Mouse (Mus musculus): Measurements from ENCODE around the gene Slc12a3. TPM values are rescaled to one million over a fixed set of nuclear protein-coding genes. Genes with fewer than 3 reads are reported as not detected.

Slc12a3 gene
- polyA plus RNA-seq, 1 experiment from 2014 or later, result 0.10 TPM

DNA sequence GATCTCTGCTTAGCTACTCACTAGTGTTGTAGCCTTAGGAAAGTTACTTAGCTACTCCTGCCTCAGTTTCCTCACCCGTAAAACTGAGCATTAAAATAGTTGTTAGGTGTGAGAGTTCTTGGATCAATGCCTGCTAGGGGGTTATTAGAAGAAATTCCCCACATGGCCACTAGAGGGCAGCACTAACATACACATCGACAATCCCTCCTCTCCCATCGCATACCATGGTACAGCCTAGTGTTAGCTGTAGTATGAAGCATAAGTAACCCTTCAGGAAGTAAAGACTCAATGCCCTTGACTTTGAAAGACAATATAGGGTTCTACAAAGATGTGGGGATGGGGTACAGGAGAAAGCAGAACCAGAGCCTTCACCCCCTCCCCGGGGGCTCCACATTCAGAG lies 1.7 kb downstream of the Slc12a3 start:
- Histone ChIP-seq H3K9ac (no peak overlapping the region), H3K9me3 (replicated peaks) (no peaks in the 10 kb centered on the region), H3K4me2 (no peak overlapping the region), H3K27me3 (replicated peaks) (peaks cover 19% of the 10 kb centered on the region), H3K27ac (ENCODE audit: poor library complexity, severe bottlenecking) (no peak overlapping the region), H3K4me1 (replicated peaks) (0 out of 2 replicates have a peak, but pooled peaks cover 5% of the 10 kb centered on the region), H3K4me3 (no peak overlapping the region), H3K36me3 (no peaks in the 10 kb centered on the region)
- no peak for ATAC-seq (ENCODE audit: insufficient number of reproducible peaks, low FRiP score)
- WGBS, result 28% methylated on average over 4 of the region's 4 CpGs

DNA sequence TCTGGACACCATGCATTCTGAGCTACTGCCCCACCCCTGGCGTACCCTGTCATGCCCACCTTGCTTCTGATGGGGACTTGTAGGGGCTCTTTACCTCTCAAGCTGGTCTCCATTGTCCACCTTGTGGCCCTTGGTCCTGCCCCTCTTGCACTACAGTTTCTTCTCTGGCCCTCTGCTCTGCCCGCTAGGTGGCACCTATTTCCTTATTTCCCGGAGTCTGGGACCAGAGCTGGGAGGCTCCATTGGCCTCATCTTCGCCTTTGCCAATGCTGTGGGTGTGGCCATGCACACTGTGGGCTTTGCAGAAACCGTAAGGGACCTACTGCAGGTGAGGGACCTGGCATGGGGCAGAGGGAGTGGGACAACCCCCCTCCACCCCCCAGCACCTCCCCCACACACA lies 4.3 kb downstream of the Slc12a3 start:
- Histone ChIP-seq H3K4me1 (replicated peaks) (no peaks in the 10 kb centered on the region), H3K4me3 (no peak overlapping the region), H3K36me3 (no peaks in the 10 kb centered on the region), H3K4me2 (no peak overlapping the region), H3K9ac (no peak overlapping the region), H3K27ac (ENCODE audit: poor library complexity, severe bottlenecking) (no peak overlapping the region), H3K9me3 (replicated peaks) (no peaks in the 10 kb centered on the region), H3K27me3 (replicated peaks) (peaks cover 19% of the 10 kb centered on the region)
- 50% methylated on average over 5 of the region's 5 CpGs for WGBS
- ATAC-seq (ENCODE audit: insufficient number of reproducible peaks, low FRiP score), result no peak

DNA sequence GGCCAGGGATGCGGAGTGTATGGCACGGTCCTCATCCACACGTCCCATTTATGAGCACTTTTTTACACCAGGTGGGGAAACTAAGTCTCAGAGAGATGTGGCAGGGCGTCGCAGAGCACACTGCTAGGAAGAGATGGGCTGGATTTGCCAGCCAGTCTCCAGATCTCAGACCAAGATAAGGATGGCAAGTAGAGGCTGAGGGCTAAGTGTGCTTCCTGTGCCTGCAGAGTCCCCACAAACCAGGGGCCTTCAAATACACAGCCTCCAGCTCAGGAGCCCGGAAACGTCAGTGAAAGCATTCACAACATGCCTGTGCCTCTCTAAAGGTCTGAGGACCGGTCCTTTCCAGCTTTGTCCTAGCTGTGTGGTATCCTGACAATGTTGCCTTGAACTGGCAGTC lies 8.6 kb downstream of the Slc12a3 start:
- H3K4me1 ChIP-seq (replicated peaks), result no peaks in the 10 kb centered on the region
- H3K4me3 ChIP-seq, result no peak overlapping the region
- no peak overlapping the region for H3K27ac ChIP-seq (ENCODE audit: poor library complexity, severe bottlenecking)
- no peak overlapping the region for H3K4me2 ChIP-seq
- no peak for ATAC-seq (ENCODE audit: insufficient number of reproducible peaks, low FRiP score)
- H3K27me3 ChIP-seq (replicated peaks), result peaks cover 4% of the 10 kb centered on the region; the same call in 1 of the 2 replicates
- no peak overlapping the region for H3K9ac ChIP-seq
- WGBS, result 65% methylated on average over 8 of the region's 8 CpGs
- H3K9me3 ChIP-seq (replicated peaks), result no peaks in the 10 kb centered on the region
- H3K36me3 ChIP-seq, result no peaks in the 10 kb centered on the region

DNA sequence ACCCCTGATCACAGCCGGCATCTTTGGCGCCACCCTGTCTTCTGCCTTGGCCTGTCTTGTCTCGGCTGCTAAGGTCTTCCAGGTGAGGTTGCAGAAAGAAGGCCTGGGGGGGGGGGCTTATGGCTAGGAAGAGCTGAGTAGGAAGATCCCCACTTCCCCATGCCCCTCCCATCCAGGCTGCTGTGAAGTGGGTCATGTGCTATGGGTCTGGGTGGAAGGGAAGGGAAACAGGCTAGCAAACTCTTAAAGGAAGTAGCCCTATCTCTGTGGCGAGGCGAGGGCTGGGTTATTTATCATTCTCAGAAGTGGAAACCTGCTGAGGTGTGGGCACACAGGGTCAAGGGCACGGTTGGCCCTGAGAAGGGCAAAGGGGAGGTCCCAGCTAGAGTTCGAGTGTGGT lies 11.8 kb downstream of the Slc12a3 start:
- no peak for ATAC-seq (ENCODE audit: insufficient number of reproducible peaks, low FRiP score)
- Histone ChIP-seq H3K9me3 (replicated peaks) (no peaks in the 10 kb centered on the region), H3K36me3 (no peaks in the 10 kb centered on the region), H3K27me3 (replicated peaks) (peaks cover 10% of the 10 kb centered on the region; the same call in 1 of the 2 replicates), H3K4me3 (no peak overlapping the region), H3K4me1 (replicated peaks) (0 out of 2 replicates have a peak, but pooled peaks cover 4% of the 10 kb centered on the region), H3K9ac (no peak overlapping the region), H3K27ac (ENCODE audit: poor library complexity, severe bottlenecking) (no peak overlapping the region), H3K4me2 (no peak overlapping the region)
- WGBS, result 59% methylated on average over 7 of the region's 7 CpGs

DNA sequence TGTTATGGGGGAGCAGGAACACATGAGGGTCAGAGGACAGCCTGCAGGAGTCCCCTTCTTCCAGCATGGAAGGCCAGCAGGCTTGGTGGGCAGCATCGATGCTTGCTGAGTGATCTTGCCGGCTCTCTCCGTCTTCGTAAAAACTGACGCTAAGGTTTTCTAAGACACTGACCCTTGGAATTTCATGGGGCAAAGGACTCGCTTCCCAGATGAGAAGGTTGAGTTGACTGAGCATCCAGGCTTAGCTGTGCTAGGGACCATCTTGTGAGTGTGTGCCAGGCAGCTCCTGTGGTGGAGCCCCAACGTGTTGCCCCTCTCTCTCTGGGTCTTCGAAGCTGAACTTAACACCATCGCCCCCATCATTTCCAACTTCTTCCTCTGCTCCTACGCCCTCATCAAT lies 13.7 kb downstream of the Slc12a3 start:
- no peaks in the 10 kb centered on the region for H3K9me3 ChIP-seq (replicated peaks)
- H3K36me3 ChIP-seq, result no peaks in the 10 kb centered on the region
- 0 out of 2 replicates have a peak, but pooled peaks cover 4% of the 10 kb centered on the region for H3K4me1 ChIP-seq (replicated peaks)
- 86% methylated on average over 10 of the region's 10 CpGs for WGBS
- no peak overlapping the region for H3K4me2 ChIP-seq
- H3K4me3 ChIP-seq, result no peak overlapping the region
- no peak for ATAC-seq (ENCODE audit: insufficient number of reproducible peaks, low FRiP score)
- H3K27me3 ChIP-seq (replicated peaks), result peaks cover 10% of the 10 kb centered on the region; the same call in 1 of the 2 replicates
- H3K9ac ChIP-seq, result no peak overlapping the region
- H3K27ac ChIP-seq (ENCODE audit: poor library complexity, severe bottlenecking), result no peak overlapping the region

DNA sequence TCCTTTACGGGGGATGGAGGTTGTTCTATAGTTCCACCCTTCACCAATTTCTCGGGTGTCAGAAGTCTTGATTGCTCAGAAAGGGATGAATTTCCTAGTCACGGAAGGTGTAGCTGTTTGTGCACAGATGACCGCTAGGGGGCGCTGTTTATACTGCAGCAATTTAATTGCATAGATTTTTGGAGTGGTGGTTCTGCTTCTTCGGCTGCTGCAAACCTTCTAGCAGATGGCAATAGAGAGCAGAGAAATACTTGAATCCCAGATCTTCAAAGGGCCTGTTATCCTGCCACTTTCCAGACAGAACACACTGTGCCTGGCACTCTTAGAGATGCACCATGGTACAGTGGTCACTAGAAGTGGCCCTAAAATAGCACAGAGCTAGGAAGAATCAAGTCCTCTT lies 14.3 kb downstream of the Slc12a3 start:
- no peak overlapping the region for H3K9ac ChIP-seq
- H3K4me3 ChIP-seq, result no peak overlapping the region
- no peaks in the 10 kb centered on the region for H3K9me3 ChIP-seq (replicated peaks)
- ATAC-seq (ENCODE audit: insufficient number of reproducible peaks, low FRiP score), result no peak
- WGBS, result 8% methylated on average over 6 of the region's 6 CpGs
- H3K27ac ChIP-seq (ENCODE audit: poor library complexity, severe bottlenecking), result no peak overlapping the region
- H3K27me3 ChIP-seq (replicated peaks), result 0 out of 2 replicates have a peak, but pooled peaks cover 10% of the 10 kb centered on the region
- H3K4me1 ChIP-seq (replicated peaks), result 0 out of 2 replicates have a peak, but pooled peaks cover 4% of the 10 kb centered on the region
- no peaks in the 10 kb centered on the region for H3K36me3 ChIP-seq
- no peak overlapping the region for H3K4me2 ChIP-seq

DNA sequence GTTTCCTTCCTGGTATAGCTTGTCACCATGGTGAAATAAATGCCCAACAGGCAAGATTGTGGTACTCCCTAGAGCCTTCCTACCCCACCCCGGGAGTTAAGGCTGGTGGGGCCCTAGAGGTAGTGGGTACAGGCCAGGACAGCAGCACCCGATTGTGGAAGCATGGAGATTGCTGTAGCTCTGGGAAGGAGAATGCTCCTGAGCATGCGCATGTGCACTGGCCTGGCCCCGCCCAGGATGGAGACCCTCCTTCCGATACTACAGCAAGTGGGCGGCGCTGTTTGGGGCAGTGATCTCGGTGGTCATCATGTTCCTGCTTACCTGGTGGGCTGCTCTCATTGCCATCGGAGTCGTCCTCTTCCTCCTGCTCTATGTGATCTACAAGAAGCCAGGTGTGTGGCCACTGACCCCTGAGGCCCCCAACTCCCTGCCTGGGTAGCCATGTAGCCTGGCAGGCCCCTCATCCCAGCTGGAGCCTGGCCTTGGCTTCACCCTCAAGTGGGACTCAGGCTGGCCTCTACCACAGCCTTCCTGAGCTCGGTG lies 14.8 kb downstream of the Slc12a3 start:
- 0 out of 2 replicates have a peak, but pooled peaks cover 10% of the 10 kb centered on the region for H3K27me3 ChIP-seq (replicated peaks)
- no peaks in the 10 kb centered on the region for H3K9me3 ChIP-seq (replicated peaks)
- H3K4me1 ChIP-seq (replicated peaks), result 0 out of 2 replicates have a peak, but pooled peaks cover 4% of the 10 kb centered on the region
- WGBS, result 79% methylated on average over 11 of the region's 11 CpGs
- no peak overlapping the region for H3K9ac ChIP-seq
- H3K4me3 ChIP-seq, result no peak overlapping the region
- no peak overlapping the region for H3K4me2 ChIP-seq
- H3K27ac ChIP-seq (ENCODE audit: poor library complexity, severe bottlenecking), result no peak overlapping the region
- H3K36me3 ChIP-seq, result no peaks in the 10 kb centered on the region
- ATAC-seq (ENCODE audit: insufficient number of reproducible peaks, low FRiP score), result no peak

DNA sequence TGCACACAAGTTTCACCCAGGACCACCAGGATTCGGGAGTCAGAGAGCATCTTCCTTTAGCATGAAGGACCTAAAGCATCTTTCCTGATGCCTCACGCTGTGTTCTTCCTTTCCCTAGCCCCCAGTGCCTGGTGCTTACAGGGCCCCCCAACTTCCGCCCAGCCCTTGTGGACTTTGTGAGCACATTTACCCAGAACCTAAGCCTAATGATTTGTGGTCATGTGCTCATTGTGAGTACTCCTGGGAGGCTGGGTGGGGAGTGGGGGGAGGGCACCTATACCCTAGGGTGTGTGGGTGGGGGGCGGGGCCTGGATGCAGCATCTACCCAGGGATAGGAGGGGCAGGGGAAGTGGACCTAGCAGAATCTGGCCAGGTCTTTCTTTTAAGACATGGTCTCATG lies 16.7 kb downstream of the Slc12a3 start:
- WGBS, result 76% methylated on average over 4 of the region's 4 CpGs
- no peak for ATAC-seq (ENCODE audit: insufficient number of reproducible peaks, low FRiP score)
- Histone ChIP-seq H3K4me2 (no peak overlapping the region), H3K9ac (no peak overlapping the region), H3K36me3 (no peaks in the 10 kb centered on the region), H3K27ac (ENCODE audit: poor library complexity, severe bottlenecking) (no peak overlapping the region), H3K27me3 (replicated peaks) (0 out of 2 replicates have a peak, but pooled peaks cover 6% of the 10 kb centered on the region), H3K4me1 (replicated peaks) (0 out of 2 replicates have a peak, but pooled peaks cover 4% of the 10 kb centered on the region), H3K9me3 (replicated peaks) (no peaks in the 10 kb centered on the region), H3K4me3 (no peak overlapping the region)

DNA sequence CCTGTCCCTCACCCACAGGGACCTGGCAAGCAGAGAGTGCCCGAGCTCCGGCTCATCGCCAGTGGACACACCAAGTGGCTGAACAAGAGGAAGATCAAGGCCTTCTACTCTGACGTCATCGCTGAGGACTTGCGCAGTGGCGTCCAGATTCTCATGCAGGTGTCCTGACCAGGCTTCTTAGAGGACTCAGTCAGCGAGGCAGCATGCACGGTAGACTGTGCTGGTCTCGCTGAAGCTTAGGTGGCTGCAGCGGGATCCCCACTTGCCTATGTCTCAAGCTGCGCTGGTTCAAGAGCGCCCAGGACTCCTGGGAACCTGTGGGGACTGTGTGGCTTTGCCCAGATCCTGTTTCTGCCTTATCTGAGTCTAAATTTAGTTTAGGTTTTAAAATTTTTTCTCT lies 17.3 kb downstream of the Slc12a3 start:
- Histone ChIP-seq H3K4me2 (no peak overlapping the region), H3K4me3 (no peak overlapping the region), H3K4me1 (replicated peaks) (0 out of 2 replicates have a peak, but pooled peaks cover 4% of the 10 kb centered on the region), H3K27ac (ENCODE audit: poor library complexity, severe bottlenecking) (no peak overlapping the region), H3K36me3 (no peaks in the 10 kb centered on the region), H3K9ac (no peak overlapping the region), H3K9me3 (replicated peaks) (no peaks in the 10 kb centered on the region), H3K27me3 (replicated peaks) (peaks cover 10% of the 10 kb centered on the region; the same call in 1 of the 2 replicates)
- WGBS, result 87% methylated on average over 13 of the region's 13 CpGs
- ATAC-seq (ENCODE audit: insufficient number of reproducible peaks, low FRiP score), result no peak

DNA sequence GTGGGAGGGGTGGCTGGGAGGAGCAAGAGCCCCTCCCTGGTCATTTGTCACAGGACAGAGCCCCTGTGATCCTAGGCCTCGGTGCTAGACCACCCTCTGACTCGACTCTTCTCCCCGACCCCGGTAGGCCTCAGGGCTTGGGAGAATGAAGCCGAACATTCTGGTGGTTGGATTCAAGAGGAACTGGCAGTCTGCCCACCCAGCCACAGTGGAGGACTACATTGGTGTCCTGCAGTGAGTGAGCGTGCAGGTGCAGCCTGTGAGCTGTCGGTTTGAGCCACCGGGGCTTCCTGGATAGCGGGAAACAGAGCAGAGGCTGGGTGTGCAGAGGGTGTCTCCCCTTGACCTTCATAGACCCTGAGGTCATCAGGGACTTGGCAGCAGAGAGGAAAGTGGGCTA lies 19.4 kb downstream of the Slc12a3 start:
- Histone ChIP-seq H3K27ac (ENCODE audit: poor library complexity, severe bottlenecking) (no peak overlapping the region), H3K4me1 (replicated peaks) (0 out of 2 replicates have a peak, but pooled peaks cover 4% of the 10 kb centered on the region), H3K4me3 (no peak overlapping the region), H3K27me3 (replicated peaks) (peaks cover 7% of the 10 kb centered on the region; the same call in 1 of the 2 replicates), H3K9ac (no peak overlapping the region), H3K36me3 (no peaks in the 10 kb centered on the region), H3K9me3 (replicated peaks) (no peaks in the 10 kb centered on the region), H3K4me2 (no peak overlapping the region)
- ATAC-seq (ENCODE audit: insufficient number of reproducible peaks, low FRiP score), result no peak
- WGBS, result 67% methylated on average over 9 of the region's 9 CpGs

DNA sequence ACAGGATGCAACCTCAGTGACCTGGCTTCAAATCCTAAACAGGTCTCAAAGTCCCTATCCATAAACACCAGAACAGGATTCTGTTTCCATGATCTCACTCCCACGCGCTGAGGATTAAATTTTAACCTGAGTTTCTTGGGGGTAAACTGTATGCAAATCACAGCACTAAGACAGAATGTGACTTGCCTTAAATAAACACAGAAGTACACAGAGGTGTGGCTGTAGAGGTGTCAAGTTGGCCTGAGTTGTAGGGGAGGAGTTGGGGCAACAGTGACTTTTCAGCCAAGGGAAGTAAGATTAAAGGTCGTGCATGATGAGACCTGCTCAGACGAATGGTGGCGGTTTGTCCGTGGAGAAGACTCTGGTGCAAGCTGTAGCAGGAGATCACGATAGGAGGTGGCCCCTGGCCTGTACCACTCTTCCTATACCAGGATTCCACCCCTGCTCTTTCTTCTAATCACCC lies 25.1 kb downstream of the Slc12a3 start:
- Histone ChIP-seq H3K4me3 (no peak overlapping the region), H3K36me3 (no peaks in the 10 kb centered on the region), H3K4me1 (replicated peaks) (peaks cover 26% of the 10 kb centered on the region), H3K27me3 (replicated peaks) (peaks cover 7% of the 10 kb centered on the region; the same call in 1 of the 2 replicates), H3K9me3 (replicated peaks) (no peaks in the 10 kb centered on the region), H3K9ac (no peak overlapping the region), H3K4me2 (no peak overlapping the region), H3K27ac (ENCODE audit: poor library complexity, severe bottlenecking) (no peak overlapping the region)
- no peak for ATAC-seq (ENCODE audit: insufficient number of reproducible peaks, low FRiP score)
- WGBS, result 76% methylated on average over 7 of the region's 7 CpGs

DNA sequence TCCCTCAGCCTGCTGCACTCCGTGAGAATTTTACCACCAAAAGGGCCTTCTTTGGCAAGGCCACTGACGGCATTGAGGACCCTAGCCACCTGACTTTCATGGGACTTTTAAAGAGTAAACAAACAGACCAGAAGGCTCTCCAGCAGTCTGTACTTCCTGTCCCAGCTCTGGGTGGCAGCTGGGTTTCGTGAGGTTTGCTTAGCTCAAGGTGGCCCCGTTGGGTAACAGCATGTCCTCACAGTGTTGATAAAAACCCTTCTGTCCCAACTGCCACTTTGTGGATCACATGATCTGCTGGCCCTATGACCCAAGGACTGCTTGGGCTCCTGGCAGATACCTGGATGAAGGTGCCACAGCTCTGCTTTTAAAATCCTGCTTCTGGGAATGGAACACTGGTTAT lies 25.6 kb downstream of the Slc12a3 start:
- no peak overlapping the region for H3K4me3 ChIP-seq
- whole genome bisulfite sequencing, result 54% methylated on average over 4 of the region's 4 CpGs
- no peak overlapping the region for H3K27ac ChIP-seq (ENCODE audit: poor library complexity, severe bottlenecking)
- no peak for ATAC-seq (ENCODE audit: insufficient number of reproducible peaks, low FRiP score)
- no peaks in the 10 kb centered on the region for H3K9me3 ChIP-seq (replicated peaks)
- no peak overlapping the region for H3K4me2 ChIP-seq
- no peak overlapping the region for H3K9ac ChIP-seq
- H3K4me1 ChIP-seq (replicated peaks), result peaks cover 27% of the 10 kb centered on the region
- H3K27me3 ChIP-seq (replicated peaks), result peaks cover 7% of the 10 kb centered on the region; the same call in 1 of the 2 replicates
- H3K36me3 ChIP-seq, result no peaks in the 10 kb centered on the region
